Mouse (Mus musculus) lung, embryonic 14.5 days (tissue): Measurements from ENCODE around the gene Prpf4b. TPM values are rescaled to one million over a fixed set of nuclear protein-coding genes. Genes with fewer than 3 reads are reported as not detected.
"Not testable (repeated sequence)": the region's sequence is repeated elsewhere in the genome, so short reads cannot be mapped to it uniquely, and the experiment has no call there.

Source experiments
- ATAC-seq: fragments of 200-750 bp; cut with Nextera tagmentation; 2 replicates; pipeline ENCODE4 v1.8.0; 2017; ENCODE audit warnings: mild to moderate bottlenecking, moderate TSS enrichment, moderate library complexity; ENCODE audit not compliant: insufficient read depth
- DNase-seq: peaks from one replicate; pipeline ENCODE4 v3.0.0-alpha.2; 2015
- H3K27ac ChIP-seq: fragments of 300-500 bp; sonication (generic); 2 replicates; pipeline ENCODE4 v1.5.1; 2014; ENCODE audit warnings: low read depth, mild to moderate bottlenecking, moderate library complexity
- H3K27me3 ChIP-seq: fragments of 300-500 bp; sonication (generic); 2 replicates; pipeline ENCODE4 v1.6.1; 2014; ENCODE audit warnings: low read length, control low read depth; ENCODE audit not compliant: insufficient read depth
- H3K36me3 ChIP-seq: fragments of 300-500 bp; sonication (generic); 2 replicates; pipeline ENCODE4 v1.6.1; 2014; ENCODE audit warnings: control low read depth; ENCODE audit not compliant: insufficient read depth
- H3K4me1 ChIP-seq: fragments of 300-500 bp; sonication (generic); 2 replicates; pipeline ENCODE4 v1.6.1; 2014; ENCODE audit warnings: antibody characterized with exemption, control low read depth; ENCODE audit not compliant: insufficient read depth
- H3K4me2 ChIP-seq: fragments of 300-500 bp; sonication (generic); 2 replicates; pipeline ENCODE4 v1.6.1; 2014; ENCODE audit warnings: mild to moderate bottlenecking
- H3K4me3 ChIP-seq: fragments of 300-500 bp; sonication (generic); 2 replicates; pipeline ENCODE4 v1.5.1; 2014; ENCODE audit warnings: low read depth, low read length
- H3K9ac ChIP-seq: fragments of 300-500 bp; sonication (generic); 2 replicates; pipeline ENCODE4 v1.6.1; 2014
- H3K9me3 ChIP-seq: fragments of 300-500 bp; sonication (generic); 2 replicates; pipeline ENCODE4 v1.6.1; 2016; ENCODE audit warnings: low read depth, low read length, control low read depth
- CTCF ChIP-seq: IDR thresholded peaks from 2 replicates; pipeline ENCODE4 v1.5.1; 2016; ENCODE audit warnings: antibody characterized with exemption, low read depth
- WGBS: fragments of 180-500 bp; shearing (Covaris S2); extraction: QIAGEN DNeasy Blood & Tissue Kit; methylation state at CpG from one replicate; pipeline ENCODE4 v1.1.7; 2014; 5-methylcytosine and 5-hydroxymethylcytosine counted together
- polyA plus RNA-seq: library from polyadenylated mRNA; unstranded; fragments of >200 nt; fragmentation: Nextera tagmentation; extraction: Ambion mirVana; gene quantifications from 2 replicates; pipeline ENCODE4 v1.2.1, GENCODE M21; 2014

Gene Prpf4b
- polyA plus RNA-seq, 1 experiment from 2014 or later, result 81.3 TPM

- TF ChIP-seq CTCF, result peak; percentile 52
- no peak overlapping the region for H3K27ac ChIP-seq
- no peaks in the 10 kb centered on the region for H3K27me3 ChIP-seq
- peaks cover 18% of the 10 kb centered on the region for H3K9me3 ChIP-seq
- H3K9ac ChIP-seq, result no peak overlapping the region
- 24% methylated on average over 2 of the region's 2 CpGs for WGBS
- H3K4me1 ChIP-seq, result no peaks in the 10 kb centered on the region
- no peak overlapping the region for H3K4me3 ChIP-seq
- H3K36me3 ChIP-seq, result no peaks in the 10 kb centered on the region
- DNase-seq (peak; percentile 53), ATAC-seq (no peak)
- no peak overlapping the region for H3K4me2 ChIP-seq
Measured at GRCm38 (mm10) chr13:34857526-34857925, 17.6 kb upstream of the Prpf4b start.

- TF ChIP-seq CTCF, result no peak
- peaks cover 5% of the 10 kb centered on the region for H3K9me3 ChIP-seq
- no peaks in the 10 kb centered on the region for H3K4me1 ChIP-seq
- ATAC-seq, result no peak
- WGBS, result 71% methylated on average over 5 of the region's 5 CpGs
- DNase-seq, result no peak
- H3K4me2 ChIP-seq, result no peak overlapping the region
- H3K9ac ChIP-seq, result no peak overlapping the region
- H3K36me3 ChIP-seq, result no peaks in the 10 kb centered on the region
- H3K4me3 ChIP-seq, result no peak overlapping the region
- no peak overlapping the region for H3K27ac ChIP-seq
- H3K27me3 ChIP-seq, result no peaks in the 10 kb centered on the region
Measured at GRCm38 (mm10) chr13:34859406-34859805, 15.7 kb upstream of the Prpf4b start.

DNA sequence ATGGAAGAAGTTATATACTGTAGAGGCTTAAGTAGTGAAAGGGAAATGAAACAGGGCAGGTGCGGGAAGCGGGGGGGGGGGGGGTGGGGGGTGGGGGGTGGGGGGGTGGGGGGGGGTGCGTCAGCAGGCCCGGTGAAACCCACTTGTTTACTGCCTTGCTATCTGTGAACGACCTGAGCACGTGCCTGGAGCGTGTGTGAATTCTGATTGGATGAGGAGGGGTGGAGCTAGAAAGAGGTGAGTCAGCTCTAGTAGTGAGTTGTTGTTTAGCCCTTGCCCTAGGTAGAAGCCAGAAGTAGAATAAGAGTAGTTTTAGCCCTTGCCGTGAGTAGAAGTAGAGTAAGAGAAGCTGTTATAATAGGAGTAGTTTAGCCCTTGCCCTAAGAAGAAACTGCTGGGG lies 13.9 kb upstream of the Prpf4b start:
- 43% methylated on average over 6 of the region's 8 CpGs for WGBS
- H3K4me1 ChIP-seq, ATAC-seq, H3K27ac ChIP-seq, H3K27me3 ChIP-seq, H3K4me2 ChIP-seq, H3K4me3 ChIP-seq, H3K9me3 ChIP-seq, DNase-seq, H3K36me3 ChIP-seq, H3K9ac ChIP-seq: not testable (repeated sequence)

- H3K27ac ChIP-seq, result no peak overlapping the region
- H3K9me3 ChIP-seq, result no peaks in the 10 kb centered on the region
- H3K4me3 ChIP-seq, result no peak overlapping the region
- no peaks in the 10 kb centered on the region for H3K4me1 ChIP-seq
- H3K9ac ChIP-seq, result no peak overlapping the region
- peak; percentile 92 for TF ChIP-seq CTCF
- WGBS, result 38% methylated on average over 7 of the region's 7 CpGs
- peak; percentile 94 for DNase-seq
- ATAC-seq, result no peak; the same call in 1 of the 2 replicates
- no peaks in the 10 kb centered on the region for H3K27me3 ChIP-seq
- H3K4me2 ChIP-seq, result no peak overlapping the region
- no peaks in the 10 kb centered on the region for H3K36me3 ChIP-seq
Measured at GRCm38 (mm10) chr13:34864420-34865169, 10.5 kb upstream of the Prpf4b start.

DNA sequence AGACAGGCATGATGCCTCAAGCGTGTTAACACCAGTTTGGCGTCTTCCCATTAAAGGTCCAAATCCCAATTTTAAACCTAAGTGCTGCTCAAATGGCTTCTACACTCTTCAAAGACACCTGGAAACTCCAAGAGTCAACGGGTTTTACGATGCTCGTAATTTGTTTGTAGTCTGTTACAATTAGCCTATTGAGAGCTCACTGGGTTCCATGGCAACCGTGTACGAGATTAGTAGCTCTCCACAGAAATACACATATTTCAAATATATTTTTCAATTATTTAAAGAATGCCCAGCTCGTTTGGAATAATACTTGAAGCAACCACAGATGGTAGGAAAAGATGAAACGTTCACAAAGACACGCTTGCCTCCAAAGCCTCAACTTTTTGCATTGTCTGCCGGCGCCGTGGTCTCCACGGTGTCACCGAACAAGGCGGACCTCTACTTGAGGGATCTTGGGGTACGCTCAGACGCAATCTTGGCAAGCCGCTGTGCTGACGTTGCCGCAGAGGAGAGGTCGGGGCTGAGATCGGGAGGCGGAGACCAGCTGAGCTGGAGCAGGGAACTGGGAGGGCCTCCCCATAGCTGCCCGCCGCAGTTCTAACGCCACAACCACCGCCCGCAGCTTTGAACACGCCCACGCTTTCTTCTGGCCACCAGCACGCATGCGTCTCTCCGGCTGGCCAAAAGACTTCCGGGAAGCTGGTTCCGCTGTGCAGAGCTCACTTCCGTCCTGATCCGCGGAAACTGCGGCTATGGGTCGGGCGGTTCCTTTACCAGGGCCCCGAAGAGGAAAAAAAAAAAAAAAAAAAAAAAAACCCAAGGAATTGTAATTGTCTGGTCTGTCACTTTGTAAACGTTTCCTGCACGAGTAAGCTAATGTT lies 1.1 kb upstream of the Prpf4b start:
- DNase-seq, result peak; percentile 99
- TF ChIP-seq CTCF, result no peak
- Histone ChIP-seq H3K9ac (peak overlapping the region; percentile 51), H3K27ac (peak overlapping the region; percentile 99), H3K4me2 (peak overlapping the region; percentile 89), H3K36me3 (no peaks in the 10 kb centered on the region), H3K27me3 (no peaks in the 10 kb centered on the region), H3K4me1 (peaks cover 3% of the 10 kb centered on the region), H3K4me3 (peak overlapping the region; percentile 97), H3K9me3 (no peaks in the 10 kb centered on the region)
- 3% methylated on average over 45 of the region's 45 CpGs for WGBS
- ATAC-seq, result peak; percentile 95

GRCm38 (mm10) chr13:34874736-34875135 lies 366 bp upstream of the Prpf4b start:
- peak overlapping the region; percentile 99 for H3K27ac ChIP-seq
- not testable (repeated sequence) for H3K36me3 ChIP-seq, H3K4me1 ChIP-seq, H3K9me3 ChIP-seq, H3K27me3 ChIP-seq, DNase-seq
- H3K4me2 ChIP-seq, result peak overlapping the region; percentile 89
- WGBS, result 16% methylated on average over 13 of the region's 13 CpGs
- H3K4me3 ChIP-seq, result peak overlapping the region; percentile 97
- ATAC-seq, result peak; percentile 8; the same call in 1 of the 2 replicates
- H3K9ac ChIP-seq, result peak overlapping the region; percentile 98

- H3K36me3 ChIP-seq, result peaks cover 5% of the 10 kb centered on the region; the same call in 1 of the 2 replicates
- peak; percentile 43 for TF ChIP-seq CTCF
- peak overlapping the region; percentile 98 for H3K9ac ChIP-seq
- no peaks in the 10 kb centered on the region for H3K27me3 ChIP-seq
- H3K4me3 ChIP-seq, result peak overlapping the region; percentile 97
- DNase-seq (peak; percentile 74), ATAC-seq (peak; percentile 53)
- WGBS, result under 1% methylated on average over 50 of the region's 50 CpGs
- peaks cover 3% of the 10 kb centered on the region for H3K4me1 ChIP-seq
- peak overlapping the region; percentile 99 for H3K27ac ChIP-seq
- peak overlapping the region; percentile 89 for H3K4me2 ChIP-seq
- H3K9me3 ChIP-seq, result no peaks in the 10 kb centered on the region
Measured at GRCm38 (mm10) chr13:34875741-34876445, 791 bp downstream of the Prpf4b start.
